Mouse (Mus musculus): Measurements from ENCODE around the gene Arsb.

Arsb gene

DNA sequence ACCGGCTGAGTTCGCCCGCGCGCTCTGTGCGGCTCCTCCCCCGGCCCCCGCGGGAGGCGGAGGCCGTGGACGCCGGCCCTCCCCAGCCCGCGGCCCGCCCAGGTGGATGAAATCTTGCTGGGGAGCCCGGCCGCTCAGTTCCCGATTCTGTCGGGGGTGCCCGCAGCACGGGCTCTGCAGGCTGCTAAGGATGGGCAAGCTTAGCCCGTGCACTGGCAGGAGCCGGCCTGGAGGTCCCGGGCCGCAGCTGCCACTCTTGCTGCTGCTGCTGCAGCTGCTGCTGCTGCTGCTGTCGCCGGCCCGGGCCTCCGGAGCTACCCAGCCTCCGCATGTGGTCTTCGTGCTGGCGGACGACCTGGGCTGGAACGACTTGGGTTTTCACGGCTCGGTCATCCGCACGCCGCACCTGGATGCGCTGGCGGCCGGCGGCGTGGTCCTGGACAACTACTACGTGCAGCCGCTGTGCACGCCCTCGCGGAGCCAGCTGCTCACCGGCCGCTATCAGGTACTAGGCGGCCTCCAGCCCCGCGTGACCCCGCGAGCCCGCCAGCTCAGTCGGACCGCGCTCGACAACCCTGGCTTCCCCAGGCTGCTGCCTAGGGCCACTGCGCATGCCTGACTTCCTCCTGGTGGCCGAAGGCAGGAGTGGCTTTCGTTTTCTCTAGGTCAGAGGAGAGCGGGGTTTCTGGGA lies at the start of gene Arsb:
TSS of gene Arsb (plus strand) at position 43 of the 691 bp plus-strand sequence.
- Histone ChIP-seq H3K27me3 (ENCODE audit: insufficient read depth, low read length) (peaks cover 35% of the 10 kb centered on the region), H3K36me3 (ENCODE audit: insufficient read depth, low read length) (no peaks in the 10 kb centered on the region), H3K4me3 (replicated peaks; ENCODE audit: low read length) (peak within 1 kb of the TSS; percentile 78), H3K4me1 (replicated peaks; ENCODE audit: low read depth, low read length) (peaks cover 8% of the 10 kb centered on the region), H3K9me3 (ENCODE audit: low read length) (no peaks in the 10 kb centered on the region)
- TF ChIP-seq NANOG (IDR thresholded peaks at IDR 0.05; ENCODE audit: borderline replicate concordance, low read length) (no peak), CTCF (conservative IDR thresholded peaks at IDR 0.05; ENCODE audit: low read length) (0 out of 2 replicates have a peak, but pooled peaks have one; percentile 18)

DNA sequence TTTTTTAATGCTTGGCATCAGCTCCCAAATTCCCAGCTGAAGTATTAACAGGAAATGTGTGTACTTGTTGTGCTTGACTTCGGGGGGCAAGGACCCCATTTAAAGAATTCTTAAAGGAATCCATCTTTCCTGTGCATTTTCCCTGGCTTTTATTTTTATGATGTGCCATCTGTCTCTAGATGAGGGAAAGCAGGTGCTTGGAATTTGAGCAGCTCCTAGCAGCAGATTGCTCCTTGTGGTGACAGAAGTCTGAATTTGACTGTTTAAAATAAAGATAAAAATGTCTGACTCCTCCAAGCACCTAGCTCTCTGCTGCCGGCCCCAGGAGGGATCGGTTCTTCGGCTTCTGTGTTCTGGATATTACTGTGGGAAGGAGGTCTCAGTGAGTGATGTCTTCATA lies 49.5 kb upstream of the Arsb start:
- Histone ChIP-seq H3K4me3 (replicated peaks; ENCODE audit: low read length) (no peak overlapping the region), H3K27me3 (ENCODE audit: insufficient read depth, low read length) (peaks cover 12% of the 10 kb centered on the region; the same call in 1 of the 2 replicates), H3K36me3 (ENCODE audit: insufficient read depth, low read length) (no peaks in the 10 kb centered on the region), H3K9me3 (ENCODE audit: low read length) (peaks cover 6% of the 10 kb centered on the region), H3K4me1 (replicated peaks; ENCODE audit: low read depth, low read length) (no peaks in the 10 kb centered on the region)
- TF ChIP-seq NANOG (IDR thresholded peaks at IDR 0.05; ENCODE audit: borderline replicate concordance, low read length), result no peak
- TF ChIP-seq CTCF (conservative IDR thresholded peaks at IDR 0.05; ENCODE audit: low read length), result no peak
- no peak for TF ChIP-seq POU5F1 (IDR thresholded peaks at IDR 0.05; ENCODE audit: borderline replicate concordance, low read length)

DNA sequence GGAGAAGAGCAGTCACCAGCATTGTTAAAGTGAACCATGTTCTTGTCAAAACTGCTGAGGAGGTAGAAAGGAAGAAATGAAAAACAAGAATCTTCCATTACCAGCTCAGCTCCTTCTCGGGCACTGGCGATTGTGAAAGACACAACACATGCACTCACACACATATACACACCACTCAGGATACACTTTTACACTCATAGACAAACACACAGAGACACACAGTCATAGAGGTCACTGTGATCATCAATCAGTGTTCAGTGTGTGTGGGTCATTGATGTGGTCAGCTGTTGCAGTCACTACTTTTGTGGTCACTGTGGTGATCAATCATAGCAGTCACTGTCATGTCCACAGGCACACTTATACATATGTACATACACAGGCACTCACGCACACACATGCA lies 48.0 kb upstream of the Arsb start:
- TF ChIP-seq POU5F1 (IDR thresholded peaks at IDR 0.05; ENCODE audit: borderline replicate concordance, low read length), result no peak
- no peak for TF ChIP-seq CTCF (conservative IDR thresholded peaks at IDR 0.05; ENCODE audit: low read length)
- TF ChIP-seq NANOG (IDR thresholded peaks at IDR 0.05; ENCODE audit: borderline replicate concordance, low read length), result no peak

GRCm38 (mm10) chr13:93724206-93724605 lies 47.2 kb upstream of the Arsb start:
- no peak overlapping the region for H3K4me3 ChIP-seq (replicated peaks; ENCODE audit: low read length)
- peaks cover 7% of the 10 kb centered on the region for H3K4me1 ChIP-seq (replicated peaks; ENCODE audit: low read depth, low read length)
- peaks cover 22% of the 10 kb centered on the region for H3K27me3 ChIP-seq (ENCODE audit: insufficient read depth, low read length)
- no peaks in the 10 kb centered on the region for H3K36me3 ChIP-seq (ENCODE audit: insufficient read depth, low read length)
- H3K9me3 ChIP-seq (ENCODE audit: low read length), result no peaks in the 10 kb centered on the region
- TF ChIP-seq NANOG (IDR thresholded peaks at IDR 0.05; ENCODE audit: borderline replicate concordance, low read length) (no peak), CTCF (conservative IDR thresholded peaks at IDR 0.05; ENCODE audit: low read length) (peak; percentile 63), POU5F1 (IDR thresholded peaks at IDR 0.05; ENCODE audit: borderline replicate concordance, low read length) (no peak)

More for the DNA sequence above, 48.0 kb upstream of the Arsb start:
- no peak overlapping the region for H3K4me3 ChIP-seq (replicated peaks; ENCODE audit: low read length)
- H3K27me3 ChIP-seq (ENCODE audit: insufficient read depth, low read length), result peaks cover 21% of the 10 kb centered on the region
- H3K9me3 ChIP-seq (ENCODE audit: low read length), result no peaks in the 10 kb centered on the region
- H3K4me1 ChIP-seq (replicated peaks; ENCODE audit: low read depth, low read length), result peaks cover 7% of the 10 kb centered on the region
- H3K36me3 ChIP-seq (ENCODE audit: insufficient read depth, low read length), result no peaks in the 10 kb centered on the region

DNA sequence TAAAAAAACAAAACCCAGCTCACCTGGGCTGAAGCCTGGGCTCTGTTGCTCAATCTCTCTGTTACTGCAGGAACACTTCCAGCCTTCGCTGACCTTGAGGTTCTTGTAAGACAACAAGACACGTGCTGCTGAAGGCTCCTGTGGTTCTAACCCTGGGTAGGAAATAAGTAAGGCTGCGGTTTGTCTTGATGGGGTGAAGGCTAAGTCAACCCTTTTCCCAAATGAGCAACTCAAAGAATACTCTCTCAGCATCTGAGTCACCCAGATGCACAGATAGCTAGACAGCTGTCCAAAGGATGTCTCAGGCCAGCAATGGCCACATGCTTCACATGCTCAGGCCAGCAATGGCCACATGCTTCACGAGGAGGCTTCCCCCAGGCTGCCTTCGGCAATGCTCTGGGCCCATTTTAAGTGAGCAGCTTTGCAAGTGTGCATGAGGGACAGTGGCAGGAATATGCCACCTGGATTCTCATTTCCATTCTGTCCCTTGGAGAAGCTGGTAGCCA lies 36.2 kb upstream of the Arsb start:
- 0 out of 2 replicates have a peak, but pooled peaks cover 2% of the 10 kb centered on the region for H3K27me3 ChIP-seq (ENCODE audit: insufficient read depth, low read length)
- H3K9me3 ChIP-seq (ENCODE audit: low read length), result no peaks in the 10 kb centered on the region
- TF ChIP-seq NANOG (IDR thresholded peaks at IDR 0.05; ENCODE audit: borderline replicate concordance, low read length) (no peak), POU5F1 (IDR thresholded peaks at IDR 0.05; ENCODE audit: borderline replicate concordance, low read length) (no peak), CTCF (conservative IDR thresholded peaks at IDR 0.05; ENCODE audit: low read length) (no peak)
- no peak overlapping the region for H3K4me3 ChIP-seq (replicated peaks; ENCODE audit: low read length)
- H3K4me1 ChIP-seq (replicated peaks; ENCODE audit: low read depth, low read length), result no peaks in the 10 kb centered on the region
- no peaks in the 10 kb centered on the region for H3K36me3 ChIP-seq (ENCODE audit: insufficient read depth, low read length)

GRCm38 (mm10) chr13:93744118-93744517 lies 27.3 kb upstream of the Arsb start:
- H3K4me3 ChIP-seq (replicated peaks; ENCODE audit: low read length), result no peak overlapping the region
- 0 out of 2 replicates have a peak, but pooled peaks cover 2% of the 10 kb centered on the region for H3K27me3 ChIP-seq (ENCODE audit: insufficient read depth, low read length)
- peaks cover 4% of the 10 kb centered on the region for H3K9me3 ChIP-seq (ENCODE audit: low read length)
- TF ChIP-seq POU5F1 (IDR thresholded peaks at IDR 0.05; ENCODE audit: borderline replicate concordance, low read length), result no peak
- no peak for TF ChIP-seq NANOG (IDR thresholded peaks at IDR 0.05; ENCODE audit: borderline replicate concordance, low read length)
- TF ChIP-seq CTCF (conservative IDR thresholded peaks at IDR 0.05; ENCODE audit: low read length), result no peak
- no peaks in the 10 kb centered on the region for H3K4me1 ChIP-seq (replicated peaks; ENCODE audit: low read depth, low read length)
- H3K36me3 ChIP-seq (ENCODE audit: insufficient read depth, low read length), result no peaks in the 10 kb centered on the region

DNA sequence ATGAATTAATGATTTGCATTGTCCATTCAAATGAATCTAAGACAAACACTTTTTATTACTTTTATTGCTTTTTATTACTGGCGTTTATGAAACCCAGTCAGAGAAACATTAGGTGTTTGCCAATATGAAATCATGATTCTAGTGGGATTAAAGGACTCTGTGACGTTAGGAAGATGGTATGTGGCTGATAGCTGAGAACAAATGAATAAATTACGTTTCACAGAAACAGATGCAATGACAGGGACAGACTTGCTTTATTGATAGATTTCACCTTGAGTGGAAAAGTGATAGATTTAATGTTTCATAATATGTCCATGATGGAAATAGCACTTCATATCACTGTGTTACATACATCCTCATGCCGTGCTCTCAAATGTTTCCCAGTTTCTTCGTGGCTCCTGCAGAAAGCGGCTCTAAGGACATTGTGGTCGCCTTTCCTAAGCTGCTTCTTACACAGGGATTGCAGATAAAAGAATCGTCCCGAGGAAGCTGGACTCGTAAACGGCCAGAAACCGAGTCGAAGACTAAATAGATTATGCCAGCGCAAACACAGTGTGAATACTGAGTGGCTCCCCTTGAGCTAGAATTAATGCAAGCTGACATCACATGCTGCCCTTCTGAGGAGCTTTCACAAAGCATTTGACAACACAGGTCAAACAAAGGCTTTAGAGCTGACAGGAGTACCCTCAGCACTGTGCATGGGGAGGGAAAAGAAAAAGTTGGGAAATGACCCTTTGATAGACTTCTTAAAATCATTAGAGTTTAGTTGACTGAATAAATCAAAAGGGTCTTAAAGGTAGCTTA lies 18.6 kb upstream of the Arsb start:
- no peaks in the 10 kb centered on the region for H3K4me1 ChIP-seq (replicated peaks; ENCODE audit: low read depth, low read length)
- no peaks in the 10 kb centered on the region for H3K36me3 ChIP-seq (ENCODE audit: insufficient read depth, low read length)
- H3K4me3 ChIP-seq (replicated peaks; ENCODE audit: low read length), result no peak overlapping the region
- TF ChIP-seq POU5F1 (IDR thresholded peaks at IDR 0.05; ENCODE audit: borderline replicate concordance, low read length) (no peak), CTCF (conservative IDR thresholded peaks at IDR 0.05; ENCODE audit: low read length) (no peak), NANOG (IDR thresholded peaks at IDR 0.05; ENCODE audit: borderline replicate concordance, low read length) (no peak)
- peaks cover 3% of the 10 kb centered on the region; the same call in 1 of the 2 replicates for H3K27me3 ChIP-seq (ENCODE audit: insufficient read depth, low read length)
- H3K9me3 ChIP-seq (ENCODE audit: low read length), result no peaks in the 10 kb centered on the region

GRCm38 (mm10) chr13:93755084-93755483 lies 16.3 kb upstream of the Arsb start:
- H3K27me3 ChIP-seq (ENCODE audit: insufficient read depth, low read length), result peaks cover 7% of the 10 kb centered on the region; the same call in 1 of the 2 replicates
- H3K36me3 ChIP-seq (ENCODE audit: insufficient read depth, low read length), result no peaks in the 10 kb centered on the region
- no peak for TF ChIP-seq NANOG (IDR thresholded peaks at IDR 0.05; ENCODE audit: borderline replicate concordance, low read length)
- no peak for TF ChIP-seq POU5F1 (IDR thresholded peaks at IDR 0.05; ENCODE audit: borderline replicate concordance, low read length)
- no peak for TF ChIP-seq CTCF (conservative IDR thresholded peaks at IDR 0.05; ENCODE audit: low read length)
- H3K4me3 ChIP-seq (replicated peaks; ENCODE audit: low read length), result no peak overlapping the region
- H3K4me1 ChIP-seq (replicated peaks; ENCODE audit: low read depth, low read length), result no peaks in the 10 kb centered on the region
- no peaks in the 10 kb centered on the region for H3K9me3 ChIP-seq (ENCODE audit: low read length)
